Mouse (Mus musculus) adrenal gland, postnatal 25 days (tissue): ENCODE measurements around the gene Slc2a10. TPM values are rescaled to one million over a fixed set of nuclear protein-coding genes. Genes with fewer than 3 reads are reported as not detected.
A peak's percentile ranks its signal among the peaks of the same experiment; 100 is the strongest.

Source experiments
- DNase-seq: peaks from one replicate; pipeline ENCODE4 v3.0.0; 2021; ENCODE audit warnings: mixed read lengths
- long read RNA-seq: library from polyadenylated mRNA; stranded (forward); transcript quantifications from one replicate; pipeline ENCODE4 v2.0.0, GENCODE M21; 2021
- total RNA-seq: library from RNA; stranded (reverse); gene quantifications from 2 replicates; pipeline ENCODE4 v1.2.3, GENCODE M21; 2021

Slc2a10 gene
- 0.43 and 0.82 TPM in 2 replicates for total RNA-seq
- long read RNA-seq, partial matches to known transcripts: 0 of 1 reads
- long read RNA-seq, other reads (novel, unspliced or antisense): 1 of 1 reads

DNA sequence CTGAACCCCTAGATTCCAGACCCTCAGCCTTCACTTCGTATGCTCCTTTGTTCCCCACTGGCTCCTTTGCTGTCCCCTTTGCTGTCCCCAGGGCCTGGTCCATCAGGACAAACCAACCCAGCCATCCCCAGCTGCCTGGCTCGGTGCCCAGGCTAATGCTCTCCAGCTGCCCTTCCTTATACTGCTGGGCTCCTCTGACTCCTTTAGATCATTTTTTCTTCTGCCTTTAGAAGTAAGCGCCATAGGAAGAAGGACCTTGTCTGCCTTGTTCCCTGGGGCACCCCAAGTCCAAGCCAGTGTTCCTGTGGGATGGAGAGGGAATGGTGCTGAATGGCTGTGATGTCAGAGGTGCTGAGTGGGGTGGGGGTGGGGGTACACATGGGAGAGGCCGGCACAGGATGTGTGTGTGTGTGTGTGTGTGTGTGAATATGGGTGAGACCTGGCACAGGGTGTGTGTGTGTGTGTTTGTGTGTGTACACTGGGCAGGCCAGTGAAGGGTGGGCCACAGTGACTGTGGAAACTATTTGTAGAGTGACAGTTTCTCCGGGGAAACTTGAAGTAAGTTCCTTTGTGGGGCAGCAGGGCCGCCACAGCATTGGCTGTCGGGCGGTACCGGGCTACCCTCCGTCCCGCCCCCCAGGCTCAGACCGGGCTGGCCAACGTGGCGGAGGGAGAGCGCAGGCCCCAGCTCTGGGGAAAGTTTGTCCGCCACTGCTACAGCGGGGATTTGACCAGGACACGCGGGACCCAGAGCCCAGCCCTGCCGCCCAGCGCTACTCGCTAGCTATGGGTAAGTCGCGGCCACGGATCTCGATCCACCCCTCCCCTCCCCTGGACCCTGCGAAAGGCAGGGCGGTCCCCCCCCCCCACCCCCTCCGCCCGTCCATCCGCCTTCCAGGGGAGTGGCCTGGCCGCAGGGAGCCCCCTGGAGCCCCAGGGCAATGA, at the start of gene Slc2a10:
Gene Slc2a10 (plus strand): TSS at position 529 of the 945 bp plus-strand sequence.
- peak; percentile 31 for DNase-seq

DNA sequence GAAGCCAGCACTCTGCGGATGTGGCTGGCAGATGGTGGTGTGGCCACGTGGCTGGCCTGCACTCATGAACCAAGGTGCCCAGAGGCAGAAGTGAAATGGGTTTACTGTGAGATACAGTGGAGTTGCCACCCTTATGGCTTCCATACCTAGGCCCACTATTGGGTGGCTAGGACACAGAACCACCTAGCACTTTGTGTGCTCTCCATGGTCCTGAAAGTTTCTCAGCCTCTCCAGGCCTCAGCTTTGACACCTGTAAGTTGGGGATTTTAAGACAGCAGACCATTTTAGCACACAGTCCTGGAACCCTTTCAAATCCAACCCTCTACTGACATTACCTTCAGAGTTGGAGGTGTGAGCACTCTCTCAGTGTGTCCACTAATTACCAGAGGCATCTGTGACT, 46.9 kb upstream of the Slc2a10 start:
- DNase-seq: no peak

DNA sequence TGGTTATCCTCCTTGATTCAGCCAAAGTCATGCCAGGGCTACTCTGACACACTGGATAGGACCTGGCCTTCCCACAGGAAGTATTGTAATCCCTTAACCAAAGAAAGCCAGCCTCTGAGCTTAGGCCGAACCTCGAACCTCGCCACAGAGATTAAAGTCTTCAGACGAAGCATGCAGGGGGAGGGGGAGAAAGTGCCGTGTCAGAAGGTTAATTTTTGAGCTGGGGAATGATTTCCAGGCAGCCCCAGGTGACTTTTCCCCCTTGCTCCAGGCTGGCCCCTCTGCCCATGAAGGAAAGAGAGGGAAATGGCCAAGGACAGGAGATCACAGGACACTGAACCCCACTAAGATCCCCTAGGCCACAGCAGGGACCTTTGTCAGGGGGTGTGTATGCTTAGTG, 45.4 kb upstream of the Slc2a10 start:
- DNase-seq: no peak

GRCm38 (mm10) chr2:165459663-165460062, 43.9 kb upstream of the Slc2a10 start:
- no peak for DNase-seq

DNA sequence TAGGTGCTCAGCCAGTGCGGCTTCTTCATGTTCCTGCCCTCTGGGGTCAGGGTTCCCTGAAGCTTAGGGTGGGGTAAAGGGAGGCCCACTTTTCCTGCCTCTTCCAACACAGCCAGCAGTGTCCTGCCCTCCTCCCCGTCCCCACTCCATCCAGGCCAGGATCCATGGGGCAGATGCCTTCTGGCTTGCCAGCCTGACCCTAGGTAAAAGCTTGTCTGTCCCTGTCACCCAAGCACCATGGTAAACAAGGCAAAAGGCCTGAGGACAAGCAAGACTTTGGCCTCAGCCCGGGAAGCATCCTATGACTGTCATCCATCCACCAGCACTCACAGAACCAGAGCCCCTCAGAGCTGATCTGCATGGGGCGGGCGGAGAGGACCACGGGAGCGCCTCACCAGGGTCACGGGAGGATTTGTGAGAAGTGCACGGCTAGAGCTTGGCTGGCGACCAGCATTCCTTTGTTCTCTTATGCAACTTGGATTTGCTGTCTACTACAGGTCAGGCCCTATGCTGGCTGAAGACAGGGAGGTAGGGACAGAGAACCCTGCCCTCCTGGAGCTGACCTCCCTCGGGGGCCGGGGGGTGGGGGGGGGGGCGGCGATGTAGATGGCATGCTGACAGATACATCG, 35.6 kb upstream of the Slc2a10 start:
- no peak for DNase-seq

DNA sequence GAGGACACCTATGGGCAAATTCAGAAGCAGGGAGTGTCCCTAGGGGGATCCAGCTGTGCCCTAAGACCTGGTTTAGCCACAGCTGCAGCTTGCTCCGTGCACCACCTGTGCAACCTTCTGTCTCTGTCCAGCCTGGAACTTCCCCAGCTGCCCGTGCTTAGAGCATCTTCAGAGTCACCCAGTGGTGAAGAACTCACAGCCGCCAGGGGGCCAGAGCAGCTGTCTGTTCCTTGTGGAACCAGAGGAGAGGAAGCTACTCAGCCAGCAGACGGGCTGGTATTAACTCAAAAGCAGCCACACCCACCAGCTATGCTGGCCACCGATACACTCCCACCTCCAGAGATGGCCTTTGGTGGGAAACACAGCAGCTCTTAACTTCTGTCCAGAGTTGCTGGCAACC, 33.4 kb upstream of the Slc2a10 start:
- DNase-seq: no peak

GRCm38 (mm10) chr2:165471943-165472342, 31.6 kb upstream of the Slc2a10 start:
- no peak for DNase-seq

- no peak for DNase-seq
These were observed 30.6 kb upstream of the Slc2a10 start, which contains the start of gene Slc13a3 for GRCm38 (mm10) chr2:165473003-165473402. Slc13a3 (minus strand) TSS chr2:165473230.

DNA sequence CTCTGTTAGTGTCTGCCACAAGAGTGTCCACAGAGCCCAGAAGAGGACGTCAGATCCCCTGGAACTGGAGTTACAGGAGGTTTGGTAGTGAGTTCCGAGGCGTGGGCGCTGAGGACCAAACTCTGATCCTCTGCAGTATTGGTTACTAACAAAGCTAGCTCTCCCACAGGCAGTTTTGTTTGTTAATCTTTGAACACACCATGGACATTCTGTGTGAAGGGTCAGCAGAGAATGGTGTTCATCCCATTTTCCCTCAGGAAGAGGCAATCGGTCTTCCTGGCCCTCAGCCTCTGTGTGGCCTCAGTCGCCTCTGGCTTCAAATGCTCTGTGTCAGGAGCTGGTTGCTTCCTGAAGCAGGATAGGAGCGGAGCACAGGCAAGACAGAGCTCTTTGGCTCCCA, 28.2 kb upstream of the Slc2a10 start:
- DNase-seq: no peak

GRCm38 (mm10) chr2:165475850-165476249, 27.7 kb upstream of the Slc2a10 start:
- DNase-seq: no peak

GRCm38 (mm10) chr2:165482003-165482402, 21.6 kb upstream of the Slc2a10 start:
- DNase-seq: no peak

- DNase-seq: no peak
These were observed 19.4 kb upstream of the Slc2a10 start for GRCm38 (mm10) chr2:165484152-165484551.

DNA sequence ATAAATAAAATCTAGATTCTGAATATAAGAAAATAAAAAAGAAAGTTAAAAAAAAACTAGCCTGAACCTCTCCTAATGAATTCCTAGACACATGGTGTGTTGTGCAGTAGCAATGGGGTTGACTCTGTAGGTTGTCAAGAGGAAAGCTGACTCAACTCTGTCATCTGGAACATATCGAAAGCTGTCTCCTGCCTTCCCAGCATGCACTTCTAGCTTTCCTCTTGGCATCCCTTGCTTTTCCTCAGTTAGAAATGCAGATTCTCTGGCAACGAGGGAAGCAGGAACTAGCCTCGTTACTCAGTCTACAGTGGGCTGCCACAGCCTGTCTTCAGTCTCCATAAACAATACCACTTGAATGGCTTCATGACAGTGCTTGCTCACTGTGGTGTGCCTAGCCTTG, 17.8 kb upstream of the Slc2a10 start:
- no peak for DNase-seq

GRCm38 (mm10) chr2:165486401-165486800, 17.2 kb upstream of the Slc2a10 start:
- no peak for DNase-seq

DNA sequence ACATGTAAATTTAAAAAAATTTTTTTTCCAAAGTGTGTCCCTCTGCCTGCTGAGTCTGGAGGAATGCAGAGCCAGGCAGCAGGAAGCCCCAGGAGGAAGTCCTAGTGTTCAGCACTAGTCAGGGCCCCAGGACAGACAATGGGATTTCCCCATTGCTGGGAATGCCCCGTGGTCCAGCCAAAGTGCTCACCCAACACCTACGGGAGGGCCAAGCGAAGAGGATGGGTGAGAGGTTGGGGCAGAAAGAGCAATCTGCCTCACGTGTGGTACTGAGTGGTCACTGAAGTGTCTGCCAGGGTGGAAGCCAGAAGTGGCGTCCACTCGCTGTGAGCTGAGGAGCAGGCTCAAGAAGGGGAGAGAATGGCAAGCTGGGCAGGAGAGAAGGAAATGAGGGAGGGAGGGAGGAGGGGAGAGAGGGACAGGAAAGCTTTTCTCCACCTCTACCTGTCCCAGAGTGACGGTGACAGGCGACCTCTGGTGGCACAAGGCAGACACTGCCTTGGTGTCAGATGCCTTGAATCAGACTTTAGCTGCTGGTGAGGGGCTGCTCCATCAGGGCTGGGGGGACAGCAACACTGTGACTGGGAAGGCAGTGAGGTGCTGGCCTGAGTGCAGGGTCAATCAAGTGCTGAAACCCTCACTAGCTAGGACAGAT, 16.6 kb upstream of the Slc2a10 start:
- DNase-seq: peak; percentile 64

DNA sequence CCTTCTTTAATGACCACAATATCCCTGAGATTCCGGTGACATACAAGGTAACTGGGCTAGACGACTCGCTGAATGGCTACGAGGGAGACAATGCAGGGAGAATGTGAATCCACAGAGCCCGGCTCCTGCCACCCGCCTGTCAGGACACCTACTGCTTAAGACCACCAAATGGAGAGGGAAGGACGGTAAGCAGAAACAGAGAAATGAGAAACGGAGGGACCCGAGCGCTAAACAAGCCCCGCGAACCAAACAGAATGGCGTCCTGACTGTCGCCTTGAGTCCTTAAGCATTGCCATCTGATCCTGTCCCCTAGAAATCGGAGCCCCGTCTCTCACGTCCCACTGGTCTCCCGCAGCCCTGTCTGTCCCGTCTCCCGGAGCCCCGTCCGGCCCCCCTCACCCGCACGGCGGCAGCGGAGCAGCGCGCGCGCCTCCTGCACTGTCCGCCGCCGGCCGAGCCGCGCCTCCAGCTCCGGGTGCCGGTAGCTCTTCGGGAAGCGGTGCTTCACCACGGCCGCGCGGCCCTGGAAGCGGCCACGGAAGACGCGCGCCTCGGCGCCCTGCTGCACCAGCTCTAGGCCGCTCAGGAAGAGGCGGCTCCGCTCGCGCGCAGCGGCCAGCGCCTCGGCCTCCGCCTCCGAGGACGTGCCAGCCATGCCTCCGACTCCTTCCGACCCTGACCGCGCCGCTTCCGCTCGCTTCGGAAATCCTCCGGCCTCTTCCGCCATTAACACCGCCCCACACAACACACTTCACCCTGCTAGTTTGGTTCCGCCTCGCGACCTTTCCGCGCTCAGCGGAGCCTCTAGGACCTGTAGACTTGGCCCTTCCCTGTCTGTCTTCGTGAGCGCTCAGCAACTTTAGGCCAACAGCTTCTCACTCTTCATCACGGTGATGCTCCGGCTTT, 10.7 kb upstream of the Slc2a10 start, which contains the start of gene Trp53rka:
Gene Trp53rka (minus strand): TSS at position 677 of the 906 bp plus-strand sequence.
- DNase-seq: peak; percentile 81

GRCm38 (mm10) chr2:165493587-165494210, 9.9 kb upstream of the Slc2a10 start:
- no peak for DNase-seq

DNA sequence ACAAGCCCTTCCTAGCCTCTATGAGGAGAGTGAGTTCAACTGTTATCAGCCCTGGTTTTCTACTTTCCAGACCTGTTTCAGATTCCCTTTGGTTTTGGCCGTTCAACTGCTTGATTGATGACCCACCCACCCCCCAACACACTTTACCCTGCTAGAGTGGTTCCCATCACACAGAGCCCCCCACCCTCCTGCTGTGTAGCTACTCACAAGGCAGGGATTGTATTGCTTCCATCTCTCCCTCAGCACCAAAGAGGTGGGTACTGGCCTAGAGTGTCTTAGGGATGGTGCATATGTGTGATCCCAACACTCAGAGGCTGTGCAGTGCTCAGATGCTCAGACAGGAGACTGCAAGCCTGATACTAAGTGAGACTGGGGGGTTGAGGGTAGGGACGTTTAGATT, 9.1 kb upstream of the Slc2a10 start:
- DNase-seq: no peak

- peak; percentile 37 for DNase-seq
These were observed 7.3 kb upstream of the Slc2a10 start for GRCm38 (mm10) chr2:165496251-165496650.

- no peak for DNase-seq
These were observed 5.8 kb upstream of the Slc2a10 start for GRCm38 (mm10) chr2:165497706-165498275.

- no peak for DNase-seq
These were observed 4.8 kb upstream of the Slc2a10 start for GRCm38 (mm10) chr2:165498816-165499215.
